Mouse (Mus musculus) erythroblast, embryonic 14.5 days (primary cell): ENCODE measurements at regions not wholly inside any gene's neighbourhood (a gene's known extent, or its start where the extent isn't known, plus 50 kb on each side); places are given as distances from the start of the nearest gene placed in this dataset.

ENCODE experiments used
- GATA1 ChIP-seq: IDR thresholded peaks from 2 replicates; pipeline ENCODE4 v1.6.1; 2012; ENCODE audit warnings: low read length, inconsistent platforms, mixed read lengths
- TAL1 ChIP-seq: IDR thresholded peaks from 3 replicates; pipeline ENCODE4 v1.6.1; 2012; ENCODE audit warnings: low read length, inconsistent platforms, mixed read lengths

DNA sequence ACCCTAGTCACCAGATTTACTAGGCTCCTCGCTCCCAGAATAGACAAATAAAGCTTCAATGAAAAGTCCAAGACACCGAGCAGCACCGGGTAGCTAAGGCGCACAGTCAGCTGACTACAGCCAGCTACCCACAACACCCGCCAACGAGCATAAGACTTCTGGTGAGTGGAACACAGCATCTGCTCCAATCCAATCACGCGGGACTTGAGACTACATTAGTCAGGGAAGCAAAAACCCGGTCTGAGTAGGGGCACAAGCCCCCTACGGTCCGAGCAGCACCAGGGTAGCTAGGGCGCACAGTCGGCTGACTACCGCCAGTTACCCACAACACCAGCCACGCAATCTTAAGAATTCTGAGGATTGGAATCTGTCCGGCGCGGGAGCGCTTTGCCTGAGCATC lies 704.0 kb downstream of the Rpia start:
- TF ChIP-seq GATA1 (no peak), TAL1 (no peak)
